Mouse (Mus musculus) kidney, adult 2 months (tissue): ENCODE data around the gene Aebp1.

Experiments used
- CTCF ChIP-seq: fragments of 200-500 bp; conservative IDR thresholded peaks from 2 replicates; pipeline ENCODE4 v1.5.1; 2011; ENCODE audit warnings: low read depth, mild to moderate bottlenecking, control low read depth, low read length, moderate library complexity, mixed read lengths; ENCODE audit not compliant: insufficient read depth, insufficient read length
- POLR2A ChIP-seq: fragments of 200-500 bp; IDR thresholded peaks from one replicate; pipeline ENCODE4 v1.6.1; 2011; ENCODE audit warnings: low read depth, low read length, control low read depth

DNA sequence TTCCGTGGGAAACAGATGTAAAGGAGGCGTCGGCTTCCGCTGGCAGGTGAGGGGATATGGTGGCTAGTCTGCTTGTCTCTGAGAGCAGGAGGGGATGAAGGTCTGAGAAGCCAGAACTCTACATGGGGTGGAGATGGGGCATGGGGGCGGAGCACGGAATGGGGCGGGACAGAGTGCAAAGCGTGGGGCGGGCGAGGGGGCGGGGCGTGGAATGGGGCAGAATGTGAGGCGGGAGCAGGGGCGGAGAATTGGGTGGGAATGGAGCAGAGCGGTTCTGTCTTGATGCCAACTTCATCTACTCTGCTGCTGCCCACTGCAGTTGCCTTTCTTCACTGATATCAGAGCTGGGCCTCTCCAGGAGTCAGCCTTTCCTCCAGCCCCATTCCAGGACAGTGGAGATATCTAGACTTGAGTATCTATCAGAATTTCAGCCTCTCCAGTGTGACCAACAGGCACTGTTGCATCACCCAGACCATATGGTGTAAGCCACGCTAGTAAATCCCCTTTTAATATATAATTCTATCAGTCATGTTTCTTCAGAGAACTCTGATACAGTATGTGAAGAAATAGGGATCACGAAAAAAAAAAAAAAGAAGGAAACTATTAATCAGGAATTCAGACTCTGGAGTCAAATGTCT is 58.7 kb downstream of the Aebp1 start:
- TF ChIP-seq CTCF (no peak), POLR2A (no peak)
